Mouse (Mus musculus) adrenal gland, postnatal 4 days (tissue): ENCODE results near the gene Lgals7. TPM values are rescaled to one million over a fixed set of nuclear protein-coding genes. Genes with fewer than 3 reads are reported as not detected.

Experiments used
- total RNA-seq, 2 experiments: library from RNA; stranded (reverse); gene quantifications; 2 replicates each; pipeline ENCODE4 v1.2.3; 2021

The Lgals7 gene
- total RNA-seq, 2 experiments from 2014 or later: 3.9 TPM

Other genes starting within 250 kb of the Lgals7 start
- gene Acp7, start 232.5 kb upstream of the Lgals7 start, total RNA-seq: not detected
- gene Fbxo27, start 171.0 kb upstream of the Lgals7 start, total RNA-seq: 1 to 10 TPM; 2.8 to 4.6 TPM
- 10 to 100 TPM; 10.1 to 10.6 TPM for gene Fbxo17, start 147.0 kb upstream of the Lgals7 start, total RNA-seq
- 10 to 100 TPM; 59.7 to 63.5 TPM for gene Mrps12, start 122.0 kb upstream of the Lgals7 start, total RNA-seq
- 10 to 100 TPM; 25.0 to 27.0 TPM for gene Sars2, start 121.9 kb upstream of the Lgals7 start, total RNA-seq
- gene Ccer2, start 107.7 kb upstream of the Lgals7 start, total RNA-seq: not detected
- 10 to 100 TPM; 62.8 to 66.2 TPM for gene Sirt2, start 97.1 kb upstream of the Lgals7 start, total RNA-seq
- gene Nfkbib, start 96.3 kb upstream of the Lgals7 start, total RNA-seq: 10 to 100 TPM; 24.6 to 27.3 TPM
- gene Rinl, start 74.9 kb upstream of the Lgals7 start, total RNA-seq: 1 to 10 TPM; 2.2 to 4.2 TPM
- gene Hnrnpl, start 55.3 kb upstream of the Lgals7 start, total RNA-seq: 100 to 1,000 TPM; 722 to 725 TPM
- 100 to 1,000 TPM; 327 to 392 TPM for gene Ech1, start 38.6 kb upstream of the Lgals7 start, total RNA-seq
- gene Lgals4, start 30.0 kb upstream of the Lgals7 start, total RNA-seq: 10 to 100 TPM; 29.2 to 33.2 TPM
- under 1 TPM; 0.11 to 0.17 TPM for gene Capn12, start 17.6 kb downstream of the Lgals7 start, total RNA-seq
- 100 to 1,000 TPM; 220 to 242 TPM for gene Actn4, start 98.5 kb downstream of the Lgals7 start, total RNA-seq
- gene Eif3k, start 118.0 kb downstream of the Lgals7 start, total RNA-seq: 100 to 1,000 TPM; 308 to 312 TPM
- gene Map4k1, start 118.2 kb downstream of the Lgals7 start, total RNA-seq: 1 to 10 TPM; 2.5 to 3.6 TPM